Mouse (Mus musculus) kidney, adult 9 months (tissue): ENCODE data around the gene Evi2a.

Experiments used
- DNase-seq: peaks from one replicate; pipeline ENCODE4 v3.0.0; 2022

Evi2a gene

DNA sequence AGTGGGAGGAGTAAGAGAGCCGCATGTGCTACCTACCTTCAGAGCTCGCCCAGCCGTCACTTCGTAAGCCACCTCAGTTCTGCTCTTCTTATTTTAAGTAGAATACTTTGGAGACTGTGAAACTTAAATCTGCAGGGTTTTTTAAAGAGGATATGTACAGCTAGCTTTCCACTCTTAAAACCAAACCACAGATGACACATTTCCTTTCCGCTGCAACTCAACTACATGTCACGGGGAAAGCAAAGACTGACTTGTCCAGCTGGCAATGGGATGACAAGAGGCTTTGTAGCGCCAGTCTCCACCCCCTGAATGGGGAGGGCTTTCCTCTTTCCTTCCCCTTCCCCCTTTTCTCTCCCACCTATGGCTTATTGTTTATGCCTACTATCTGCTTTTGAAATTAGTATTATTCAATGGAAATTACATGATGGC is at the start of gene Evi2a, which contains the start of gene Evi2:
Gene Evi2a (minus strand): TSS at position 277 of the 429 bp plus-strand sequence.
Gene Evi2 (minus strand): TSS at position 257 of the 429 bp plus-strand sequence.
- peak; percentile 15 for DNase-seq

DNA sequence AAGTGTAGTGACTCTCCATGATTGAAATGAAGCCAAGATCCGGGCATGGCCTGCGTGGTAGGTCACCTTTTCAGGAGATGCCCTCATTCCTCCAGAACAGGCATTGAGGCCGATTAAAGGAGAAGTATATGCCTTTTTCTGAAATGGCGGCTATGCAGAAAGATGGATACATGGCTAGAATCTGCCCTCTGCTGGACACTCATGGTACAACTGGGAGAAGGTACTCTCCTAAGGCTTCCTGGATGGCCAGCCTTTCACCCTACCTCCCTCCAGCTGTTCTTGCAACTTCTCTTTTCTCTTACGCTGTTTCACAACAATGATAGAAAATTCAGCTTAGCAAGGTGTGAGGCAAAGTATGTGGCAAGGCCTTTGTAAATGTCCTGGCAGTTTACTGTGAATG is 47.3 kb upstream of the Evi2a start:
- DNase-seq, result peak; percentile 81

DNA sequence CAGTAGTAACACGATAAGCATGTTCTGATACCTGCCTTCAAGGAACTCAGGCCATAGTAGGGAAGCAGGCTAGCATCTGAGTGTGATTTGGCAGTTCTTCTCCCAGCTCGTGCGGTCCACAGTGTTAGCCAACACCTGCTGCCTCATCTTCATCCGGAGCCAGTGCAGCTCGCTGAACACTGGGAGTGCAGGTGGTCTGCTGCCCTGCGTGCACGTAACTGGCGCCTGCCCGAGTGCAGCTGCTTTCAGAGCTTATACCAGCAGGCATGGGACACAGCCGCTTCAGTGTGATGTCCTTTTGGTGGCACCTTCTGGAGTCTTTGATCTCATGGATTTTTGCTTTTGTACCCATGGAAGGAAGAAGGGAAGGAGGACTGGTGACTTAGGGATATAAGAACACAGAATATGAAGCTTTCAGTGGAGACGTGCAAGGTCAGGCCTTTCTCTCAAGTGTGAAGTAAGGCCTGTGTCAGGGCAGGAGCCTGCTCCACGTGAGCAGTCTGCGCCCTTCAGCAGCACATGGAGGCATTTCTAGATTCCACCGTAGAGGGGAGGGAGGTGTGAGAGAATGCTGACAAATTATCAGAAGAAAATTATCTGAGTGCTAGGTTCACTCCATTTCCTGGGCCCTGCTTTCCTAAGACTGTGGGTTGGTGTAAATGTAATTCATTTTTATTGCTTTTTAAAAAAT is 45.1 kb upstream of the Evi2a start:
- DNase-seq, result no peak

DNA sequence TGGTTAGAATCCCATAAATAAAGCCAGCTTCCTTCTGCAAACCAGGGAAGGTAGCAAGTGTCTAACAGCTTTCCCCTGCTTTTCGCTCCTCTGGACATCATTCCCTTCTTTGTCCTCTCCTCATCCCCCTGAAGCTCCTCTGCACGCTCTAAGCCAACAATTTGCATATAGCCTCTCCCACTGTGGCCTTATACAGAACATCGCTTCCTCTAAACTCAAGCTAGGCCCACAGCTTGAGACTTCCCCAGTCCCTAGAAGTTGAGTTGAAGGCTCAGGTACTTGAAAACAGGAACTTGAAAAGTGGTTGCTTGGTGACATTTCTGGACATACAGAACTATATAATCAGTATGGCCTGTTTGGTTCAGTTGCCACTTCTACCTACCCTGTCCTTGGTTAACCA is 43.4 kb upstream of the Evi2a start:
- DNase-seq, result no peak

DNA sequence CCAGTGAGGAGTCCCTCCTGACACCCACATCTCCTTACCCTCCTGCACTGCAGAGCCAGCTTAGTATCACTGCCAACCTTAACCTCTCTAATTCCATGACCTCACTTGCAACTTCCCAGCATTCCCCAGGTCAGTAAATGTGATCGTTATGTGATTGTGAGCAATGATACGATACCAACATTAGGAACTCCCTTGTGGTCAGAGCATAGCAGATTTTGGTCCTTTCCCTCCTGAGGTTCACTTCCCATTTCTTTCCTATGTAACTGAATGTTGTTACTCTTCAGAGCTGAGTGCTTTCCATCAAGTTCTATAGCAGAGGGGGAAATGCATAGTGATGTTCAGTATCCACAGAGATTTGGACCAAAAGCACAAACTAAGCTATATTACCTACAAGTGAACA is 39.9 kb upstream of the Evi2a start:
- DNase-seq, result no peak

DNA sequence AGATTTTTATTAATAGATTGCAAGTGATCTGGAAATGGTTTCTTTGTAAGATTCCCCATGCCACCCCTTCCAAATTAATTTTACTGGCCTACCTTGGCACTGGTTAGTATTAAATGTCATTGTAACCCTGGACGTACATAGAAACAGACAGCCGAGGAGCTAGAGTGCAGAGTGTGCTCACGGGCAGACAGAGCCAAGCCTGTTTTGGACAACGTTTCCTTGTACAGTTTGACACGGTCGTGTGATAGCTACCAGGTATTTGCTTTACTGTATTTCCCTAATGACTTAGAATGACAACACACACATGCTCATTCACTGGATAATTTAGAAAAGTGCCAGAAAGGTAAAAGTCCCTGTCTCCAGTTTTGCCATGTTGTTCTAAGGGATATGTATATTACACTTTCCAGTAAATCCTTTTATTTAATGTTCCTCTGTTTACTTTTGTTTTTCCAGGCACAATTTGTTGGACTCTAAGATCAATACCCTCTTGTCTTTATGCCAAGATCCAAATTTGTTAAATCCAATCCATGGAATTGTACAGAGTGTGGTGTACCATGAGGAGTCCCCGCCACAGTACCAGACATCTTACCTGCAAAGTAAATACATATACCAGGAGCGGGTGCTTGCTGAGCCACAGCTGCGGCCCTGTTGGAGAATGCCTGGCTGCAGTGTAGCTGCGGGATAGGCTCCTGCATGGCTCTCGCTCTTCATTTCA is 37.9 kb upstream of the Evi2a start:
- DNase-seq, result no peak

DNA sequence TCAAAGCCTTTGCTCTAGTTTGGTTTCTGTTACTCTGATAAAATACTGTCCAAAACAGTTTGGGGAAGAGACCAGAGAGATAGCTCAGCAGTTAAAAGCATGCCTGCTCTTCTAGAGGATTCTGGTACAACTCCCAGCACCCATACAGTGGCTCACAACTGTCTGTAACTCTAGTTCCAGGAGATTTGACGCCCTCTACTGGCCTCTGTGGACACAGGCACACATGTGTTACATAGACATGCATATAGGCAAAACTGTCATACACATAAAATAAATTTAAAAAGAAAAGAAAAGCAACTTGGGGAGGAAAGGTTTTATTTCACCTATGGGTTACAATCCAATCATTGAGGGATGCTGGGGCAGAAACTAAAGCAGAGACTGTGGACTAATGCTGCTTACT is 36.5 kb upstream of the Evi2a start:
- DNase-seq, result no peak

DNA sequence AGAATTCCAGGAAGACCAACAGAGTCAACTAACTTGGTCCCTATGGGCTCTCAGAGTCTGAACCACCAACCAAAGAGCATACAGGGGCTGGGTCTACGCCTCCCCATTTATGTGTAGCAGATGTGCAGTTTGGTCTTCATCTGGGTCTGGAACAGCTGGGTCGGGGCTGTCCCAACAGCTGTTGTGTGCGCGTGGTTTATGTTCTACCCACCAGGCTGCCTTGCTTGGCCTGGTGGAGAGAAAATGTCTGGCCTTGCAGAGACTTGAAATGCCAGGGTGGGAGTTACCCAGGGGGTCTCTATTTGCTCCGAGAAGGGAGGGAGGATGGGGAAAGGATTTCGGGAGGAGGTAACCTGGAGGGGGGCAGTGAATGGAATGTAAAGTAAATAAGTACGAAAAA is 33.1 kb upstream of the Evi2a start:
- DNase-seq, result no peak

DNA sequence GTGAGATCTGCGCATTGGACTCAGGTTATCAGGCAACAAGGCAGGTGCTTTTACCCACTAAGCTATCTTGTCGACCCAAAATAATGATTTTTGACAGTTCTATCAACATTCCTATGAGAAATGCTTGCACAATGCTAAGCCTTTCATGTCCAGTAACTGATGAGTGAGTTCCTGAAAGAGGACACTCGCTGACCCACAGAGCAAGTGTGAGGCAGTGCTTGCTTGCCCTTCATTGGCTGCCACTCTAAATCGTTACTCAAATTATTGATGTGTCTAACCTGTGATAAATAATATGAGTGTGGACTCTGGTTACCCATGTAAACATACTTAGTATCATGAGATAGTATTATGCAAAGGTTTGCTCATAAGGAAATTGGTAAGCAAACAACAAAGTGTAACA is 30.1 kb upstream of the Evi2a start:
- DNase-seq, result no peak

DNA sequence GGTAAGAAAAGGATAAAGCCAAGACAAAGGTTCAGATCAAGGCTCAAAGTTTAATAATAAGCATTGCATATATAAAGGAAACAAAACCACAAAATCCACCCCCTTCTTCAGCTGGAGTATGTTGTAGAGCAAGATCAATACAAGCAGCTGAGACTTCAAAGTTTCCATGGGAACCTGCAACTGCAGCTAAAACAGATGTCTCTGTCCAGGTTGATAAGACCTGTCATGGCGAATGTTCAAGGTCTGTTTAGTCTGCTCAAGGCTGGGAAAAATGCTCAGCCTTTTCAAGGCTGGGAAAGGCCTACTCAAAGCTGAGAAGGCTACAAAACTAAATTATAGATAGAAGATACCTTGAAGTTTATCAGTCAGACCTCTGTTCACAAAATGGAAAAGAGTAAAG is 22.2 kb upstream of the Evi2a start:
- DNase-seq, result no peak

DNA sequence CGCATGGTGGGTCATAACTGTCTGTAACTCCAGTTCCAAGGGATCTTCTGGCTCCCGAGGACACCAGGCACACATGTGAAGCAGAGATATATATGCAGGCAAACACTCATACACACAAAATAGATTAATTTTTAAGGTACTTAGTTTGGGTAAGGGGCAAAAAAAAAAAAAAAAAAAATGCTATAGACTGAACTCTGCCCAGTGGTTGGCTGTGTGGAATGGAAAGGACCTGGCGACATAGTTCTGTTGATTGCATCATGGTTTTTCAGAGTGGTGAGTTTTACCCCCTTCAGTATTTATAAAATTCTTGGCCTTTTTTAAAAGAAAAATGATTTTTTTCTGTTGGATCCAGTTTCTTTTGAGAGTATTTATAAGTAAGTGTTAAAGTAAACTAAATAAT is 5.9 kb upstream of the Evi2a start:
- no peak for DNase-seq

DNA sequence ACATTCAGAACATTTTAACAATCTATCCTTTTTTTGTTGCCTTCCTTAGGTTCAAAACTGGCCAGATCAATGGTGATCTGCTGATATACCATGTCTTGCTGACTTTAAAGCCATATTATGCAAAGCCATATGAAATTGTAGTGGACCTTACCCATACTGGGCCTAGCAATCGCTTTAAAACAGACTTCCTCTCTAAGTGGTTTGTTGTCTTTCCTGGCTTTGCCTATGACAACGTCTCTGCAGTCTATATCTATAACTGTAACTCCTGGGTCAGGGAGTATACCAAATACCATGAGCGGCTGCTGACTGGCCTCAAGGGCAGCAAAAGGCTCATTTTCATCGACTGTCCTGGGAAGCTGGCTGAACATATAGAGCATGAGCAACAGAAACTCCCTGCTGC is 5.1 kb upstream of the Evi2a start:
- no peak for DNase-seq

DNA sequence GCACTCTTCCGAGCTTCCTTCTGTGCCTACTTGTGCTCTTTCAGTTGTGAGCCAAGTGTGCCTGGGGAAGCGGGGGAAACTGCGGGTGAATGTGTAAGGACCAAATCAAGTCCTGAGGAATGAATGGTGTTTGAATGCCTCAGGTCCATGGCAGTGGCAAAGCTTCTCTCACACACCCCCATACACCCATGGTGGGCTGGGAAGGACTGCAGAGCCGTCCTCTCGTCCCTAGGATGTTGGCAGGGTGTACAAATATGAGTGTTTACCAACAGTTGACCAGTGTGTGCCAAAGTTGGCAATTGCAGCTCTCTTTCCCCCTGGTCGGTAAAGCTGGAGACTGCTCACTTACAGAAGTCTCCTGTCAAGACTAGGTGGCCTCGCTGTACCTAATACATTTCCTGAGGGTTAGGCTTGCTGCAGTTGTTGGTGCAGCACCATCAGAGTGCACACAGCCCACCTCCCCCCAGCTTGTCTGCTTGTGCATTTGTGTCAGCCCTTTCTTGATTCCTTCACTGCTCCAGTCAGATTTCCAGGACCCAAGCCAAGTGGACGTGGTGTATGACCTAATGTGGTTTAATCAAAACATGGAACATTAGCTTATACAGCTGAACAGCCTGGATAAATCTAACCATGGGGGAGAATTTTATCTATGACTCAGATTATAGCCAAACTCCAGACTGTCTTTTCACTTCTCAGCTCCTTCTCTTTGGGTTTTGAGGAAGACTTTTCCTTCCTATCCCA is 3.7 kb upstream of the Evi2a start:
- peak; percentile 20 for DNase-seq

DNA sequence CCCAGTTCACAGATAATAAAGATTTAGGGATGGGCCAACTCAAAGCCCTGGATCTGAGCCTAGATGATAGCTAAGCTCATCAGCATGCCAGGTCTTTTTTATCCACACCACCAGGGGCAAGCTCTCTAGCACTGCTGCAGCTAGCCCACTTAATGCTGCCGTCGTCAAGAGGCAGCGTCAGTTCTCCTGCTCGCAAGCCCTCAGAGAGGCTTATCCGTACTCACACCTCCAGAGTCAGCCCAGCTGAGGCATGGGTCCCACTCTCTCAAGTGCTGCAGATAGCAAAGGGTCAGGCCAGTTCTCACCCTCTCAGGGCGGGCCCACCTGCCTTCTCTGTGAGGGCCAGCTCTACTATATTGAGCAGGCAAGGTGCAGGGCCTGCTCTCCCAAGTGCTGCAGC is 2.9 kb upstream of the Evi2a start:
- no peak for DNase-seq

DNA sequence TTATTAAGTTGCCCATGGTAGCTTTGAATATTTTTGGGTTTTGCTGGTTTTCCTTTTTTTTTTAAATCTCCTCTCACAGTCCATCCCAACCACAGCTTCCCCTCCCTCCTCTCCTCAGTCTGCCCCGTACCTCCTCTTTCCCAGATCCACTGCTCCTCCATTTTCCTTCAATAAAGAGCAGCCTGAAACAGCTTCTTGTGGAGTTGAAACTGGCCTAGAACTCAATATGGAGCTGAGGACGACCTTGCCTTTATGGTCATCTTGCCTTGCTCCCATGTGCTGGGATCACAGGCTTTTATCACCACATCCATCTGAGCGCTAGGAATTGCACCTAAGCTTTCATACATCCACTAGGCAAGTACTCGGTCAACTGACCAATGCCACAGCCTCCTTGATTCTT is 1.1 kb upstream of the Evi2a start:
- DNase-seq, result no peak

DNA sequence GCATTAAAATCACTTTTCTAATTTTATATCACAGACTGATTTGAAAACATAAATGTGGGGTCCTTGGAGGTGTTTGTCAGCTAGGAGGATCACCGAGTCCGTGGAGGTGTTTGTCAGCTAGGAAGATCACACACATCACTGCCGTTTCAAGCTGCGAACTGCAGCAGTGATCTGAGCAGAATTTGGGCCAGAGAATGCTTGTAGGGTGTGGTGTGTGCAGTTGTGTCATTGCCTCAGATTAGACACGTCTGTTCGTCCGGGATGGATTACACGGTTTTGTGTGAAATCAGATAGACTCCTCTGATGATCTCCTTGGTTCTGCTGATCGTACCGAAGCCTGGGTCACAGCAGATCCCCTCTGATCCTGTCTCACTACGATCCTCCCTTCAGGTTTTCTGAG is 365 bp upstream of the Evi2a start:
- DNase-seq, result no peak

DNA sequence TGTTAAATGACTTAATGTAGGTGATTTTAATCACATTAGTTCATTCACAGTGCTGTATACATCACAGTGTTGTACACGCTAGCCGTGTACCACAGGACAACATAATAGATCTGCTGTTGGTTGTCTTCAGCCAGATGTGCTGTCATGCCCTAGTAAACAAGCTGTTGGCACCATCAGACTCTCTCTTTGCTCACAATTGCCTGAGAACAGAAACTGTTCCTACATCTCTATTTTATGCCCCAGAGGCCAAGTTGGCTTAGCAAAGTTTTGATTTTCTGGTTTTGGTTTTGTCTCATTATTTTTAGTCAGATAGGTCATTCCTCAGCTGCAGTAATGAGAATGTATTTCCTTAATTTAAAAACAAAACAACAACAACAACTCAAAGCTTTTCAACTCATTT is 673 bp downstream of the Evi2a start:
- no peak for DNase-seq

DNA sequence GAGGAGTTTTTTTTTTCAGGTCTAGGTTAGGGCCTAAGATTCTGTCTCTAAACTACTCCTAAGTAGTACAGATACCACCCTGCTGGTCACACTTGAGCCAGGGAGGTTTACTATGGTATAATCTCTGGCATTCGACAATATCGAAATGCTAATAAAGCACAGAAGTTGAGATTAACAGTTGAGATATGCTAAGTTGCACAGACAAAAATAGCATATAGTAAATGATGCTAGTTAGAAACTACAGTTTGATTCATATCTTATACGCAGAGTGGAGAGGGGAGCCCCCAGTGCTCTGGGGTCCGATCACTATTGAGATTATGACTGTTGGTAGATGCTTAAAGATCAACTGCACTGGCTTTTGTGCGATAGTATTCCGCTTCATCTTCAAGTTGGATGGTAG is 1.2 kb downstream of the Evi2a start:
- DNase-seq, result no peak

DNA sequence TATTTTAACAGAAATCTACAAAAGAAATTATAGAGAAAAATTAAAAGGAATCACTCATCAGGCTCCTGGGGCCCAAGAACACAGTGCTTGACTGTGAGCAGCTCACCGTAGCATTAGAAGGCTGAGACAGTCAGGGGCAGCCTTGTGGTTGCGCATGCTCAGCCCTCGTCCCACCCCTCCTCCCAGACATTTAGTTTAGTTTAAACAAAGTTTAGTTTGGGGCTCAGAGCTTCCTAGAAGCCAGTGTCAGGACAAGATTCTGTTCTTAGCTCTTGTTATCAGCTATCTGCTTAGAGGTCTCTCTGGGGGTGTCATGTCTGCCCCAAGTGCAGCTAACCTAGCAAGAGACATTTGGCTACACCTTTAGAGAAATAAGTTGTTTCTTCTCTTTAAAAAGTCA is 1.8 kb downstream of the Evi2a start:
- DNase-seq, result no peak

DNA sequence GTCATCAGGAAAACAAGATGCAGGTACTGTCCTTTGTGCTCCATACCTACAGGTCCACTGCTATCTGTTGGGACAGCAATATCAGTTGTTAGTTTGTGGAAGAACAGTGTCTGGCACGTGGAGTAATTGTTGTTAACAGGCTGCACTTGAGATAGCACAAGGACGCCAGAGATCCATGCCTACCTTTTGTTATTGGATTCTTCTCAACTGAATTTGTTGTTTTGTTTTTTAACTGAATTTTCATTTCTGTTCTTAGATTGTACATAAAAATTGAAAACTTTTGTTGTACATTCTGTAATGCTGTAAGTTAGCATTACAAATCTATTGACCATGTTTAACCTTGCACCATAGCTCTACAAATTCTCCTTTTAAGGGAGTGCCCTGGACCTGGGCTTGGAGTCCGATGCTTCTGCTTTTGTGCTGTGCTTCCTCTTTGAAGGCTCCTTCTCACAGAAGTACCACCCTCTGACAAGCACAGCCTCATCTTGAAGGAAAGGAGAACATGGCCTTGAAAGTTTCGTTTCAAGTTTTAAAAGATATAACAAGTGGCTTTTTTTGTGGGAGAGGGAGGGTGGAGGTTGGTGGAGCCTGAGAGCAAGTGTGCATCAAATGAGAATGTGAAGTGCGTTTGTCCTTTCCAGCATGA is 2.5 kb downstream of the Evi2a start:
- DNase-seq, result peak; percentile 12

DNA sequence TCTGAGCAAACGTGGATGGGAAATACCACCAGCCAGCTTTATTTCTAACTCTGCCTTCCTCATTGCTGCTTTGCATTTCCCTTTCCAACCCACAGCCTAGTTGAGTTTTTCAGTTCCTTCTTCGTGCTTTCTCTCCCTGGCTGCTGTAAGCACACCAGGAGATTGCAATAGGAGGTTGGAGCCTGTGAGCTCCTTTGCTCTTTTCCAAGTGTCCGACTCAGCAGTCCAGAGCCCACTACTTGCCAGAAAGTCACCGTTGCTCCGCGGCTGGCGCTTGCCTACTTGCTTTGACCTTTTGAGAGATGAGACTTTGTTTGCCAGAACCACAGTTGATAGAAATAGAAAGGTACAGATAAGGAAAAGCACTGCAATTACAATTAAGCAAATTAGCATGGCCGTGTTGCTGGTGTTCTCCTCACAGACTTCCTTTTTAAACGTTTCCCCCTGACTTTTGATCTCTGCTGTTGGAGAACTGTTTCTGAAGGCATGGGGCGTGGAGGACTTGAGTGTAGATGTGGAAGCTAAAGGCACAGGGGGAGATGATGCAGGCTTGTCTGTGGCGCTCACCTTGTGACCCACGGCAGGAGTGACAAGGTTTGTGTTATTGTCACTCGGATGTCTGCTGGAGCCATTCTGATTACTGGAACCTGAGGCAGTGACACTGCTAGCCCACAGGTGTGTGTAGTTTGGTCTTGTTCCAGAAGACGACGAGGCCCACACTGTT is 3.2 kb downstream of the Evi2a start:
- peak; percentile 52 for DNase-seq

DNA sequence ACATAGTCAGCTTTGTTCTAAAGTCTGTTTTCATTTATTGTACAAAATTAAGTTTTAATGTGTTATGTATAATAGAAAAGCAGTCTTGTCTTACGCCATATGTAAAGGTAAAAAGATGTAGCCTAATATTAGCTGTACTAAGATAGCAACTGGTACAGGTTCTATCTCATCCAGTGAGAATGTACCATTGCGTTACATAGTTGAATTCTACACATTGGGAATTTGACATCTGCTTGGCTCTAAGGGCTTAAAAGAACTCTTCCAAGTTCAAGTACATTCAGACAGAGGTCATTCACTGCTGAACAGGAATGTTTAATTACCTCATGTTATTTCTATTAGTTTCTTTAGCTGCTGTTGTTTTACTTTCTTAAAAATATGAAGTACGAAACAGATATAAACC is 3.9 kb downstream of the Evi2a start:
- no peak for DNase-seq

DNA sequence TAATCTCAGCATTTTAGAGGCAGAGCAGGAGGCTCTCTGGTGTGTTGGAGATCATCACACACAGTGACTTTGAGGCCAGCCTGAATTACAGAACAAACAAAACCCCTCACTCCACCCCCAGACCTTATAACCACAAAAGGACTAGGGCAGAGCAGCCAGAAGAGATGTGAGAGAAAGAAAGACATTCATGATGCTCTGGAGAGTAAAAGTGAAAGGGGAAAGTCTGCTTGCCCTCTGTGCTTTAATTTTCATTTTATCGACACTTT is 6.2 kb downstream of the Evi2a start:
- no peak for DNase-seq
